Mouse (Mus musculus): ENCODE measurements around the gene Ash1l. TPM values are rescaled to one million over a fixed set of nuclear protein-coding genes. Genes with fewer than 3 reads are reported as not detected.

Ash1l gene
- polyA plus RNA-seq, 1 experiment, result 32.6 TPM

DNA sequence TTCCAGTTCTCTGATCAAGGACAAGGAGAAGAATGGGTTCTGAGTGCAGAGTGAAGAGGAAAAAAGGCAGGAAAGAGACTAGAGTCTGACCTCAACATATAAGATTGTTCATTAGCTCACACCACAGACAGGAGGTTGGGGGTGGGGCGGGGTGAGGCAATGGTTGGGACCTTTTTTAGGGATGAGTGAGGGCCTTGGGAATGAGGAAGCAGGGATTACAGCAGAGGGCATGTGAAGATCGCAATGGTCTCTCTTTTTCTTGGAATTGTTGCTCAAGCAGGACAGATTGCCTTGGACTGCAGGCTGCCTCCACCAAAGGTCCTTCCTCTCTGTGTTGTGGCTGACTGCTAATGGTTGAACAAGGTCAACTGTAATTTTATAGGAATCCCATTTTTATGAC lies 172.9 kb downstream of the Ash1l start:
- TF ChIP-seq CTCF (IDR thresholded peaks at IDR 0.05; ENCODE audit: extremely low read depth, insufficient read depth, low read length) (no peak), POLR2A (IDR thresholded peaks at IDR 0.05; ENCODE audit: extremely low read depth, insufficient read depth, low read length) (no peak)
- Histone ChIP-seq H3K4me3 (ENCODE audit: insufficient read depth, low read length) (no peak overlapping the region), H3K4me1 (ENCODE audit: control insufficient read depth, insufficient read depth, low read length) (no peaks in the 10 kb centered on the region), H3K27ac (ENCODE audit: insufficient read depth, low read length) (no peak overlapping the region)

- H3K4me1 ChIP-seq (ENCODE audit: control insufficient read depth, insufficient read depth, low read length), result no peaks in the 10 kb centered on the region
- TF ChIP-seq POLR2A (IDR thresholded peaks at IDR 0.05; ENCODE audit: extremely low read depth, insufficient read depth, low read length), result no peak
- no peak for TF ChIP-seq CTCF (IDR thresholded peaks at IDR 0.05; ENCODE audit: extremely low read depth, insufficient read depth, low read length)
- 0 out of 2 replicates have a peak overlapping the region, but pooled peaks have one; percentile 50 for H3K27ac ChIP-seq (ENCODE audit: insufficient read depth, low read length)
- H3K4me3 ChIP-seq (ENCODE audit: insufficient read depth, low read length), result no peak overlapping the region
Observed at GRCm38 (mm10) chr3:89124241-89124640, 173.8 kb downstream of the Ash1l start.

DNA sequence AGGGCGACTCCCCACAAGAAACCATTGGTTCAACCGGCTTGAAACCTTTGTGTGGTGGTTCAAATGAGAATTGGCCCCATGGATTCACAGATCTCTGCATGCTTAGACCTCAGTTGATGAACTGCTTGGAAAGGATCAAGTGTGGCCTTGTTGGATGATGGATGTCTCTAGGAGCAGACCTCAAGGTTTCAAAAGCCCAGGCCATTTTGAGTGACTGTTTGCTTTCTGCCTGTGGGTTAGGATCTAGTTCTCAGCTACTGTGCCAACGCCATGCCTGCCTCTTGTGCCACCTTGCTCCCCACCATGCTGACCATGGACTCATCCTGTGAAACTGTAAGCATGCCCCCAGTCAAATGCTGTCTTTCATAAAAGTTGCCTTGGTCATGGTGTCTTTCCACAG lies 175.6 kb downstream of the Ash1l start:
- Histone ChIP-seq H3K4me3 (ENCODE audit: insufficient read depth, low read length) (no peak overlapping the region), H3K27ac (ENCODE audit: insufficient read depth, low read length) (no peak overlapping the region), H3K4me1 (ENCODE audit: control insufficient read depth, insufficient read depth, low read length) (no peaks in the 10 kb centered on the region)
- no peak for TF ChIP-seq POLR2A (IDR thresholded peaks at IDR 0.05; ENCODE audit: extremely low read depth, insufficient read depth, low read length)
- TF ChIP-seq CTCF (IDR thresholded peaks at IDR 0.05; ENCODE audit: extremely low read depth, insufficient read depth, low read length), result no peak

Other genes starting within 250 kb of the Ash1l start
- 58.7 and 63.6 TPM in 2 replicates for gene Rit1, start 233.8 kb upstream of the Ash1l start, polyA plus RNA-seq (2012; rRNA removed)
- gene Syt11, start 175.5 kb upstream of the Ash1l start, polyA plus RNA-seq (2012; rRNA removed), result 467 and 476 TPM in 2 replicates
- 30.1 and 33.9 TPM in 2 replicates for gene Gon4l, start 115.4 kb upstream of the Ash1l start, polyA plus RNA-seq (2012; rRNA removed)
- gene Msto1, start 36.6 kb upstream of the Ash1l start, polyA plus RNA-seq (2012; rRNA removed), result 30.9 and 35.4 TPM in 2 replicates
- gene Dap3, start 559 bp downstream of the Ash1l start, polyA plus RNA-seq (2012; rRNA removed), result 135 and 136 TPM in 2 replicates
- 199 and 214 TPM in 2 replicates for gene Rusc1, start 142.7 kb downstream of the Ash1l start, polyA plus RNA-seq (2012; rRNA removed)
- gene Gm43738, start 150.5 kb downstream of the Ash1l start, polyA plus RNA-seq (2012; rRNA removed), result not detected in 2 replicates
- 94.9 and 107 TPM in 2 replicates for gene Fdps, start 151.3 kb downstream of the Ash1l start, polyA plus RNA-seq (2012; rRNA removed)
- gene Pklr, start 185.5 kb downstream of the Ash1l start, polyA plus RNA-seq (2012; rRNA removed), result 0.04 and 0.08 TPM in 2 replicates
- 14.2 and 14.5 TPM in 2 replicates for gene Hcn3, start 209.6 kb downstream of the Ash1l start, polyA plus RNA-seq (2012; rRNA removed)
- gene Clk2, start 214.2 kb downstream of the Ash1l start, polyA plus RNA-seq (2012; rRNA removed), result 68.0 and 73.0 TPM in 2 replicates
- 94.5 and 95.7 TPM in 2 replicates for gene Scamp3, start 226.9 kb downstream of the Ash1l start, polyA plus RNA-seq (2012; rRNA removed)
- 84.1 and 86.2 TPM in 2 replicates for gene Fam189b, start 232.5 kb downstream of the Ash1l start, polyA plus RNA-seq (2012; rRNA removed)

Data from cortical plate, adult 2 months (tissue).